Mouse (Mus musculus) liver, embryonic 11.5 days (tissue): ENCODE data around the gene Olfr1134. TPM values are rescaled to one million over a fixed set of nuclear protein-coding genes. Genes with fewer than 3 reads are reported as not detected.

Experiments
- polyA plus RNA-seq: library from polyadenylated mRNA; unstranded; fragments of >200 nt; fragmentation: Nextera tagmentation; extraction: Ambion mirVana; gene quantifications from 2 replicates; pipeline ENCODE4 v1.2.1, GENCODE M21; 2014

Olfr1134 gene
- polyA plus RNA-seq, 1 experiment from 2014 or later: not detected

Other genes starting within 250 kb of the Olfr1134 start
- gene Olfr1123, start 241.8 kb downstream of the Olfr1134 start, polyA plus RNA-seq: not detected in 2 replicates
- gene Olfr1124, start 228.2 kb downstream of the Olfr1134 start, polyA plus RNA-seq: not detected in 2 replicates
- gene Olfr1126, start 204.5 kb downstream of the Olfr1134 start, polyA plus RNA-seq: not detected in 2 replicates
- not detected in 2 replicates for gene Pramel7, start 161.4 kb downstream of the Olfr1134 start, polyA plus RNA-seq
- gene Pramel6, start 151.9 kb downstream of the Olfr1134 start, polyA plus RNA-seq: not detected in 2 replicates
- not detected in 2 replicates for gene Olfr153, start 126.7 kb downstream of the Olfr1134 start, polyA plus RNA-seq
- not detected in 2 replicates for gene Olfr1128, start 112.9 kb downstream of the Olfr1134 start, polyA plus RNA-seq
- gene Olfr1129, start 84.6 kb downstream of the Olfr1134 start, polyA plus RNA-seq: not detected in 2 replicates
- gene Olfr1130, start 52.2 kb downstream of the Olfr1134 start, polyA plus RNA-seq: not detected in 2 replicates
- not detected in 2 replicates for gene Olfr1131, start 31.4 kb downstream of the Olfr1134 start, polyA plus RNA-seq
- not detected in 2 replicates for gene Olfr1132, start 20.9 kb downstream of the Olfr1134 start, polyA plus RNA-seq
- not detected in 2 replicates for gene Olfr1133, start 11.1 kb downstream of the Olfr1134 start, polyA plus RNA-seq
- not detected in 2 replicates for gene Olfr1135, start 15.2 kb upstream of the Olfr1134 start, polyA plus RNA-seq
- gene Olfr1136, start 35.5 kb upstream of the Olfr1134 start, polyA plus RNA-seq: not detected in 2 replicates
- gene Olfr1137, start 54.7 kb upstream of the Olfr1134 start, polyA plus RNA-seq: not detected in 2 replicates
- gene Olfr1138, start 81.5 kb upstream of the Olfr1134 start, polyA plus RNA-seq: not detected in 2 replicates
- gene Olfr1140, start 85.3 kb upstream of the Olfr1134 start, polyA plus RNA-seq: not detected in 2 replicates
- not detected in 2 replicates for gene Olfr1141, start 95.5 kb upstream of the Olfr1134 start, polyA plus RNA-seq
- not detected in 2 replicates for gene Olfr152, start 121.0 kb upstream of the Olfr1134 start, polyA plus RNA-seq
- gene Olfr1143, start 142.1 kb upstream of the Olfr1134 start, polyA plus RNA-seq: not detected in 2 replicates
- gene Olfr1145, start 151.4 kb upstream of the Olfr1134 start, polyA plus RNA-seq: not detected in 2 replicates
- not detected in 2 replicates for gene Olfr1148, start 172.1 kb upstream of the Olfr1134 start, polyA plus RNA-seq
- gene Olfr1150-ps1, start 185.5 kb upstream of the Olfr1134 start, polyA plus RNA-seq: not detected in 2 replicates
- gene Olfr1151, start 197.4 kb upstream of the Olfr1134 start, polyA plus RNA-seq: not detected in 2 replicates
- not detected in 2 replicates for gene Olfr1152, start 208.0 kb upstream of the Olfr1134 start, polyA plus RNA-seq
- gene Olfr1153, start 236.5 kb upstream of the Olfr1134 start, polyA plus RNA-seq: not detected in 2 replicates
- gene Olfr1154, start 246.7 kb upstream of the Olfr1134 start, polyA plus RNA-seq: not detected in 2 replicates